Mouse (Mus musculus): Measurements from ENCODE around the gene Pdcd4. TPM values are rescaled to one million over a fixed set of nuclear protein-coding genes. Genes with fewer than 3 reads are reported as not detected.

The Pdcd4 gene
- polyA plus RNA-seq, 1 experiment from 2014 or later: 86.9 TPM

DNA sequence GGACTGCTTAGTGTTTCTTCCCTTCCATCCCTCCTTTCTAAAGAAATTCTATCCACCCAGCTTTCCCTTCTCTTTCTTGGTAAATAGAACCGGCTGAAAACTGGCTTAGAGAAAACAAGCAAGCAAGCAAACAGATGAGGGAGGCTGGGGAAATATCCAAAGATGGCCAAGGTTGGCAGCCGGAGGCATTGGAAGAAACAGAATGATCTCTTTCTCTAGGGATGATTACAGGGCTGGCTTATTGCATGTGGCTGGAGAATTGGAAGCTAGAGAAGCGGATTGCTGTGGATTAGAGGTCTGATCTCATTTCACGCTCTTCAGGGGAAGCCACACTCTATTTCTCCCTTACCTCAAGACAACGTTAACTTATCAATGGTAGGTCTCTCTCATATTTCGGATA is 16.8 kb upstream of the Pdcd4 start:
- Histone ChIP-seq H3K9me3 (no peaks in the 10 kb centered on the region), H3K4me1 (0 out of 2 replicates have a peak, but pooled peaks cover 3% of the 10 kb centered on the region), H3K4me2 (no peak overlapping the region), H3K27me3 (replicated peaks) (no peaks in the 10 kb centered on the region), H3K4me3 (replicated peaks) (no peak overlapping the region), H3K36me3 (no peaks in the 10 kb centered on the region), H3K27ac (no peak overlapping the region), H3K9ac (no peak overlapping the region)
- no peak for ATAC-seq (ENCODE audit: insufficient read depth, low FRiP score, low read depth)
- WGBS: 80% methylated on average over 6 of the region's 6 CpGs

DNA sequence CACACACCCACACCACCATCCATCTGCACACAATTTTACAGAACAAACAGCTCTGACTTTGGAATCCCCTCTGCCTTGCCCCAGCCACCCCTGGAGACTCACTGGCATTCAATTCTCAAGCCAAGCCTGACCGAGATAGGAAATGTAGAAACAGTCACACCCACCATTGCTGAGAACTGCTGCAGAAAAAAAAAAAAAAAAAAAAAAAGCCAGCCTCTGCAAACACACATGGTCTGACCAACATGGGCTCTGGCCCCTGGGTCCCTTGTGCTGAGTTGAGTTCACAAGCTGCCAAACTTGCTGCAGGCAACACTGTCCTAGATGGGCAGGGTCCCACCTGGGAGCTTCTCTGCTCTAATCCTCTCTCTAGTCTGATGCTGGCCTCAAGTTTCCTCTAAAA is 14.3 kb upstream of the Pdcd4 start:
- H3K4me2 ChIP-seq: no peak overlapping the region
- WGBS: 32% methylated on average over 1 of the region's 1 CpGs
- ATAC-seq (ENCODE audit: insufficient read depth, low FRiP score, low read depth): no peak; the same call in 1 of the 2 replicates

DNA sequence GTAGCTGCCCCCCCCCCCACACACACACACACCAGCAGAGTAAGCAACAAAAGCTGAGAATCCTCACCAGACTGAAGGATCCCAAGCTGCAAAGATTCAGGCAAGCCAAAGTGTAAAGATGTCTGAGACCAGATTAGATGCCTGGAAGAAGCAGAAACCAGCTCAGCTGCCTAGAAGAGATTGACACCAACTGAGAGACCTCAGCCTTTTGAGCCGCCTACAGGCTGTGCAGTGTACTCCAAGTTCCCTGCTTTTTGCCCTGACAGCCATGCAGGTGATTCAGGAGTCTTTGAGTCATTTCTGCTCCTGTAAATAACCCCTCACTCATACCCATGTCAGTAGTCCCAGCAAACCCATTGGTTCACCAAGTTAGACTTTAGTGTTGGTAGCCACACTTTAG is 11.6 kb upstream of the Pdcd4 start:
- no peaks in the 10 kb centered on the region for H3K36me3 ChIP-seq
- H3K4me2 ChIP-seq: no peak overlapping the region
- H3K27me3 ChIP-seq (replicated peaks): no peaks in the 10 kb centered on the region
- H3K4me3 ChIP-seq (replicated peaks): no peak overlapping the region
- H3K4me1 ChIP-seq: no peaks in the 10 kb centered on the region
- no peaks in the 10 kb centered on the region for H3K9me3 ChIP-seq
- H3K27ac ChIP-seq: no peak overlapping the region
- 86% methylated on average over 1 of the region's 1 CpGs for WGBS
- no peak overlapping the region for H3K9ac ChIP-seq
- no peak for ATAC-seq (ENCODE audit: insufficient read depth, low FRiP score, low read depth)

More for the DNA sequence above, 14.3 kb upstream of the Pdcd4 start:
- no peaks in the 10 kb centered on the region for H3K36me3 ChIP-seq
- no peak overlapping the region for H3K27ac ChIP-seq
- H3K4me1 ChIP-seq: 0 out of 2 replicates have a peak, but pooled peaks cover 3% of the 10 kb centered on the region
- no peak overlapping the region for H3K4me3 ChIP-seq (replicated peaks)
- no peaks in the 10 kb centered on the region for H3K27me3 ChIP-seq (replicated peaks)
- no peaks in the 10 kb centered on the region for H3K9me3 ChIP-seq
- H3K9ac ChIP-seq: no peak overlapping the region

DNA sequence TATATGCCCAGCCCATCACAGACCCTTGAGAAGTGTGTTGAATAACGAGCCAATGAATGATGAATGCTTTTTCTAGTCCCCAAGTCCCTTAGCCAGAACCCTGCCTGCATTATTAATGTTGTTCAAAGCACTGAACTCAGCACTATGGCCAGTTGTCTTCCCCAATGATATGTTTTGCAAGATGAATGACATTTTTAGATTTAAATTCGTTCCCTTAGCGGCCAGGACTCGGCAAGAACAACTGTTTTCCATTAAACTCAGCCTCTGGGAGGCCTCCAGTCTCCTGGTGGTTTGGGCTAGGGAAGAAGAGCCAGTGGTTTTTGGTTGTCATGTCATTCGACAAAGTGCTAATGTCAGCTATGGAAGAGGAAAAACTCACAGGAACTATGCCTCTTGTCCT is 10.2 kb upstream of the Pdcd4 start:
- Histone ChIP-seq H3K9me3 (no peaks in the 10 kb centered on the region), H3K4me1 (no peaks in the 10 kb centered on the region), H3K9ac (no peak overlapping the region), H3K4me3 (replicated peaks) (no peak overlapping the region), H3K36me3 (no peaks in the 10 kb centered on the region), H3K4me2 (no peak overlapping the region), H3K27ac (no peak overlapping the region), H3K27me3 (replicated peaks) (no peaks in the 10 kb centered on the region)
- no peak for ATAC-seq (ENCODE audit: insufficient read depth, low FRiP score, low read depth)
- WGBS: 58% methylated on average over 5 of the region's 5 CpGs

DNA sequence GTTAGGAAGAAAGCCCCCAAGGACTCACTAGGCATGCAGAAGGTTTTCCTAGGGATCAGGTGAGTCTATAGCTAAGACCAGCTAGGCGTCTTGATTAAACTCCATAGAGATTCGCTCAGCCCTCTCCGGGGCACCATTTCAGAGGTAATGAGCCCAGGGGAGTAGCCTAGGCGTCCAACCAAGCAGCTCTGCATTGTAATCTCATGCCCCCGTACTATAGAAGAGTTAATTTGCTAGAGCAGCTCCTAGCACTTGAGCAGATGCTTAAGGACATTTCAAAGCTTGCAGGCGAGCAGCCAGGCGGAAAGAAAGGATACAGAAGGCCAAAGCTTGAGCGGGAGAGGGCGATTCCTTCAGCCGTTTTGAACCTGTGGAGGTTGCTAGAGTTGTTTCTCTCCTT is 6.6 kb upstream of the Pdcd4 start:
- Histone ChIP-seq H3K4me2 (no peak overlapping the region), H3K4me3 (replicated peaks) (no peak overlapping the region), H3K9ac (no peak overlapping the region), H3K4me1 (no peaks in the 10 kb centered on the region), H3K27ac (no peak overlapping the region), H3K9me3 (no peaks in the 10 kb centered on the region), H3K27me3 (replicated peaks) (no peaks in the 10 kb centered on the region), H3K36me3 (no peaks in the 10 kb centered on the region)
- no peak for ATAC-seq (ENCODE audit: insufficient read depth, low FRiP score, low read depth)
- 75% methylated on average over 10 of the region's 10 CpGs for WGBS

DNA sequence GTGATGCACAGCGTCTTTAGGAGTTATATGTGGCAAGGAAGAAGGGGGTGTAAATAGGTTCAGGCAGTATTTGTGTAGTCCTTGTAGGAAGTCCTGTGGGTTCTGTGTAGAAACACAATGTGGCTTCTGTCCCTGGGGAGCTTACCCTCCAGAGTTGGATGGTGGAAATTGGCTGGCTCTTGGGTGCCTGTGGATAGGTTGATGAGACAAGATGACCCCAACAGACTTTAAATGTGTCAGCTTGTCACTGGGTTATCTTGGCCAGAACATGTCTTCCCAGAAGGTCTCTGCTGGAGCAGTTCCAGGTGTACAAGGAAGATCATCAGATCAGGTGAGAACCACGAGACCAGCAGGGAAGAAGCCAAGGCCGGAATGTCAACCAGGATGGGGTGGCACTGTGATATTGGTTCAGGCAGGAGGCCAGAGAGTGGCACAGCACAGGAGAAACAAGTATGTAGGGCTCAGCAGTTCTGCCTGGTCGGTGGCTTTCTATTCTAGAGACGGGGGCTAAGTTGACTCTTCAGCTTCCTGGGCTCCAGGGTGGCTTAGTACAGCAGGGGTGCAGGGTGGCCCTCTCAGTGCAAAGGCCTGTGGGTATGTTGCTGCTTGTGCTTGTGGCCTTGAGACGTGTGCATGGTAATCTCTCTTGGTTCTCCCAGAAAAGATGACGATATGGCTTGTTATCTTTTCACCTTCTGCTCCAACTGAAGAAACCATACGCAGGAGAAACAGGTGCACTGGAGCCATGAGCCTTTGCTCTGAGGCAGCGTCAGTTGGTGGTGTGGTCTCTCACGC is 5.3 kb upstream of the Pdcd4 start:
- Histone ChIP-seq H3K4me3 (replicated peaks) (no peak overlapping the region), H3K4me2 (no peak overlapping the region), H3K4me1 (peaks cover 11% of the 10 kb centered on the region), H3K9ac (no peak overlapping the region), H3K9me3 (no peaks in the 10 kb centered on the region), H3K36me3 (no peaks in the 10 kb centered on the region), H3K27ac (no peak overlapping the region), H3K27me3 (replicated peaks) (no peaks in the 10 kb centered on the region)
- 85% methylated on average over 10 of the region's 10 CpGs for WGBS
- no peak for ATAC-seq (ENCODE audit: insufficient read depth, low FRiP score, low read depth)

DNA sequence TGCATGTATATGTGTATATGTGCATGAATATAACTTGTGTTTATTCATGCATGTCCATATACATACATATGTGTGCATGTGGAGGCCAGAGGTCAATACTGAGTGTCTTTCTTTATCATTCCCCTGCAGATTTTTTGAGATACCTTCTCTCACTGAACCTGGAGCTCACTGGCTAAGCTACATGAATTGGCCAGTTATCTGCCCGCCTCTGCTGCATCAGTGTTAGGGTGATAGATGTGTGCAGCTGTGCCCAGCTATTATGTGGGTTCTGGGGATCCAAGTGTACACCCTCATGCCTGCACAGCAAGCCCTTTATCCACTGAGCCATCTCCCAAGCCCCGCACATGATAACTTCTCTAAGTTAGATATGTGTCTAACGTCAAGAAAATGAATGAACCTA is 4.2 kb upstream of the Pdcd4 start:
- ATAC-seq (ENCODE audit: insufficient read depth, low FRiP score, low read depth): no peak
- WGBS: 85% methylated on average over 3 of the region's 3 CpGs
- H3K4me1 ChIP-seq: peaks cover 18% of the 10 kb centered on the region

DNA sequence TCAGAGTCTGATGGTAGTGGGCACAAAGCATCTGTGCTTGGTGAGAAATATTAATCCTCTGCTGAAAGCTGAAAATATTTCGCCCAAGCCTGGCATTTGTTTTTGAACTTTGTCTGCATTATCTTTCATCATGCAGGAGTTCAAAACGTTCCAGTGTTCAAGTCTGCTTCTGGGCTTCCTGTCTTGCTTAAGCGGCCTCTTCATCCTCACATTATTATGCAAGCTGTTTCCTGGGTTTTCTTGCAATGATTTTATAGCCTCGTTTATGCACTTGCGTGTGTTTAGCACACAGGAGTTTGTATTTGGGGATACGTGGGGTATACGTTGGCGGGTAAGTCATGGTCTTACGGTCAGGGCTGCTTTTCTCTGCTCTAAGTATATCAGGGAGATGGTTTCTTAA is 3.7 kb upstream of the Pdcd4 start:
- ATAC-seq (ENCODE audit: insufficient read depth, low FRiP score, low read depth): no peak
- no peak overlapping the region for H3K9ac ChIP-seq
- 76% methylated on average over 9 of the region's 9 CpGs for WGBS

More for the DNA sequence above, 4.2 kb upstream of the Pdcd4 start:
- Histone ChIP-seq H3K27me3 (replicated peaks) (no peaks in the 10 kb centered on the region), H3K4me3 (replicated peaks) (no peak overlapping the region), H3K9me3 (no peaks in the 10 kb centered on the region), H3K9ac (no peak overlapping the region), H3K27ac (no peak overlapping the region), H3K4me2 (no peak overlapping the region), H3K36me3 (no peaks in the 10 kb centered on the region)

DNA sequence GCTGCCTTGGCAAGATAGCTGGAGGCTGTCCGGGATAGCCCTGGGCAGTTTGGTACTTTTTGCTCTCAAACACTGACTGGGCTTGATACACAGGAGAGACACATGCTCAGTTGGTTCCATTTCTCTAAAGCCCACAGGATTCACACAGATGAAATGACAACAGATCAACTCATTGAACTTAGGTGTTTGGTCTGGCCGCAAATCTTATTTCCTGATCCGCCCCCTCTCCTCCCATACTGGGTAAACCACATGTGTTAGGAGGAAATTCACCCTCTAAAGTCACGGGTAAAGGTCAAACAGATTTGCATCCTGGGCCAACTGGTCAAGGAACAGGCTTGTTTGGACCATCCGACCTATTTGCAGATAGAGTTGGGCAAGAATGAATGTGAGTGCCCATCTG is 2.5 kb upstream of the Pdcd4 start:
- H3K27me3 ChIP-seq (replicated peaks): no peaks in the 10 kb centered on the region
- H3K27ac ChIP-seq: no peak overlapping the region
- no peak overlapping the region for H3K4me2 ChIP-seq
- H3K4me3 ChIP-seq (replicated peaks): no peak overlapping the region
- no peak for ATAC-seq (ENCODE audit: insufficient read depth, low FRiP score, low read depth)
- WGBS: 70% methylated on average over 5 of the region's 5 CpGs
- no peak overlapping the region for H3K9ac ChIP-seq
- no peaks in the 10 kb centered on the region for H3K9me3 ChIP-seq
- H3K4me1 ChIP-seq: peaks cover 34% of the 10 kb centered on the region
- no peaks in the 10 kb centered on the region for H3K36me3 ChIP-seq

More for the DNA sequence above, 3.7 kb upstream of the Pdcd4 start:
- H3K4me1 ChIP-seq: peaks cover 23% of the 10 kb centered on the region
- no peak overlapping the region for H3K4me3 ChIP-seq (replicated peaks)
- H3K27me3 ChIP-seq (replicated peaks): no peaks in the 10 kb centered on the region
- no peaks in the 10 kb centered on the region for H3K36me3 ChIP-seq
- H3K4me2 ChIP-seq: no peak overlapping the region
- H3K9me3 ChIP-seq: no peaks in the 10 kb centered on the region
- H3K27ac ChIP-seq: no peak overlapping the region

DNA sequence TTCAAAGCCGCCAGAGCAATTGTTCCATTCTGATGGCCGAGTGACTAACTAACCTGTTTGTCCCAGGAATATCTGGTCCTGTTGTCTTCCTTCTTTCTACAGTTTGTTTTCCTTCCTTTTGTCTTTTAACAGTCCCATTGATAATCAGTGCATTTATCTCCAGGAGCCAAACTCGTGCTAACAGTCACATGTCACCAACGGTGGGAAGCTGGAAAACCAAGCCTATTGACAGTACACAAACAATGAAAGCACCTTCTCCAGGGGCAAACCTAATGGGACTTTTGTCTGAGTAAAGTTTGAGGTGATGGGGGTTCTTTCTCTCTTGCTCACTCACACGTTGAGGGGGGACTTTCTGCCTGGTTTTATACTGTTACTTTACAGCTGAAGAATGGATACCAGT is 1.8 kb upstream of the Pdcd4 start:
- Histone ChIP-seq H3K4me1 (peaks cover 34% of the 10 kb centered on the region), H3K4me2 (no peak overlapping the region), H3K9me3 (no peaks in the 10 kb centered on the region), H3K9ac (no peak overlapping the region), H3K27me3 (replicated peaks) (no peaks in the 10 kb centered on the region), H3K4me3 (replicated peaks) (no peak overlapping the region), H3K36me3 (no peaks in the 10 kb centered on the region), H3K27ac (no peak overlapping the region)
- ATAC-seq (ENCODE audit: insufficient read depth, low FRiP score, low read depth): no peak
- WGBS: 61% methylated on average over 5 of the region's 5 CpGs

DNA sequence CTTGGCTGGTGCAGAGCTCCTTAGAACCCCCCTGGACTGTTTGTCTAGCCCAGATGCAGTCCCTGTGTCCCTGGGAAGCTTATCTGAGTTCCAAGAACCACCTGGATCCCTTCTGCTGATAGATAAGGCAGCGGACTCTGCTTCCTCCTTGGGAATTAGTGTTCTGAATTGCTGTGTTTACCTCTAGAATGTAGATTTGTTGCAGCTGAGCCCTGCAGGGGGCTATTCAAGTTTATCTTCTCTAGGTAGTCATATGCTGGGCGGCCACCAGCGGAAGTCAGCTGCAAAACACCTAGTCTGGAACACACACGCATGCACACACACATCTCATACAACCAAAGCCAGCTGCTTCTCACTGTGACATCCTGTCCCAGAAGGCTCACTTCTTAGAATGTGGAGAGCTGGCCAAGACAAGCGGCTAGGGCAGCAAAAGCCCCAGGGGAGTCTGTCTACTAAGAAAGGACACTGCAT is 1.2 kb upstream of the Pdcd4 start:
- 66% methylated on average over 5 of the region's 5 CpGs for WGBS
- no peak overlapping the region for H3K9ac ChIP-seq
- no peak overlapping the region for H3K4me3 ChIP-seq (replicated peaks)
- no peaks in the 10 kb centered on the region for H3K36me3 ChIP-seq
- no peak overlapping the region for H3K4me2 ChIP-seq
- H3K27ac ChIP-seq: peak overlapping the region; percentile 87; the same call in 1 of the 2 replicates
- H3K27me3 ChIP-seq (replicated peaks): no peaks in the 10 kb centered on the region
- no peaks in the 10 kb centered on the region for H3K9me3 ChIP-seq
- no peak for ATAC-seq (ENCODE audit: insufficient read depth, low FRiP score, low read depth)
- H3K4me1 ChIP-seq: peaks cover 34% of the 10 kb centered on the region

DNA sequence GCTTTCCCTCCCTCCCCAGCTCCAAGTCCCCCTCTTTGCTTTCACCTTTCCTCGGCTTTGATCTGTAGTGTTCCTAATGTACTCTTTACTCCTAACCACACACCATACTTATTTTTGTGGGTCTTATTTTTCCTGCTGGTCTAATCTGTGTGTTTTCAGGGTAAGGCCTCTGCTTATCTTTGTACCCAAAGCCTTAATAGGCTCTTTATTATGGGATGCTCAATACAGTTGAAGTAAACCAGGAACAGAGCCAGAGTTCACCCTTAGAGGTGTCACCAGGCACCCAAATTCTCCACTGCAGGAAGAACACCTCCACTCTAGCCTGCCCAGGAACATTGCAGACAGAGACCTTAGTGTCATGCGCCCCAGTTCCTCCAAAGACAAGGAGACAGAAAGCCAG is 462 bp upstream of the Pdcd4 start:
- peak overlapping the region; percentile 87 for H3K27ac ChIP-seq
- no peaks in the 10 kb centered on the region for H3K9me3 ChIP-seq
- H3K4me1 ChIP-seq: peaks cover 34% of the 10 kb centered on the region
- H3K9ac ChIP-seq: no peak overlapping the region
- ATAC-seq (ENCODE audit: insufficient read depth, low FRiP score, low read depth): no peak
- no peak overlapping the region for H3K4me2 ChIP-seq
- no peaks in the 10 kb centered on the region for H3K36me3 ChIP-seq
- 62% methylated on average over 2 of the region's 2 CpGs for WGBS
- no peaks in the 10 kb centered on the region for H3K27me3 ChIP-seq (replicated peaks)
- no peak overlapping the region for H3K4me3 ChIP-seq (replicated peaks)
